19 mouse cellular contexts compared by ENCODE assay signal in genomic region chr3:153553226-153553625, GRCm38 (mm10).
DNase-seq lines count a peak whose midpoint lies in the region; ATAC-seq and TF ChIP-seq lines count a peak whose summit lies in the region.
"Had no signal": no experiment of that assay in that cellular context is flagged by ENCODE, and none has a peak within 500 bp of the region (broad histone marks: within the 10 kb centered on the region; RNA-seq: fewer than 3 reads in every experiment).

No protein-coding gene starts in this region.

- H3K36me3 ChIP-seq in heart, embryonic 13.5 days: no peaks in the 10 kb centered on the region
- H3K36me3 ChIP-seq in heart, embryonic 11.5 days (ENCODE audit: control insufficient read depth, insufficient read depth, low read length): no peaks in the 10 kb centered on the region
- no peaks in the 10 kb centered on the region for H3K36me3 ChIP-seq in limb, embryonic 12.5 days
- no peaks in the 10 kb centered on the region for H3K36me3 ChIP-seq in limb, embryonic 10.5 days
- no peaks in the 10 kb centered on the region for H3K36me3 ChIP-seq in midbrain, embryonic 16.5 days (ENCODE audit: control insufficient read depth, insufficient read depth, low read length)
- H3K36me3 ChIP-seq in midbrain, postnatal 0 days (ENCODE audit: insufficient read depth, low read length): no peaks in the 10 kb centered on the region
- H3K36me3 ChIP-seq: limb, embryonic 13.5 days had no signal

- H3K27ac ChIP-seq in heart, embryonic 13.5 days (replicated peaks): no peak overlapping the region
- no peak overlapping the region for H3K27ac ChIP-seq in heart, embryonic 11.5 days (ENCODE audit: low read depth, low read length)
- no peak overlapping the region for H3K27ac ChIP-seq in limb, embryonic 12.5 days
- H3K27ac ChIP-seq in limb, embryonic 10.5 days: no peak overlapping the region
- H3K27ac ChIP-seq in midbrain, embryonic 16.5 days (ENCODE audit: low read length): no peak overlapping the region
- H3K27ac ChIP-seq in midbrain, postnatal 0 days (ENCODE audit: low read depth, low read length): no peak overlapping the region
- H3K27ac ChIP-seq: left cerebral cortex, adult 2 months; limb, embryonic 13.5 days had no signal

- H3K4me1 ChIP-seq in heart, embryonic 13.5 days: peaks cover 6% of the 10 kb centered on the region; the same call in 1 of the 2 replicates
- H3K4me1 ChIP-seq in heart, embryonic 11.5 days (ENCODE audit: control insufficient read depth, insufficient read depth, low read length): 0 out of 2 replicates have a peak, but pooled peaks cover 3% of the 10 kb centered on the region
- H3K4me1 ChIP-seq in limb, embryonic 12.5 days (replicated peaks): no peaks in the 10 kb centered on the region
- H3K4me1 ChIP-seq in limb, embryonic 10.5 days: no peaks in the 10 kb centered on the region
- no peaks in the 10 kb centered on the region; the same call in 1 of the 2 replicates for H3K4me1 ChIP-seq in midbrain, embryonic 16.5 days (ENCODE audit: control insufficient read depth, insufficient read depth, low read length)
- H3K4me1 ChIP-seq in midbrain, postnatal 0 days (ENCODE audit: insufficient read depth, low read length): no peaks in the 10 kb centered on the region
- H3K4me1 ChIP-seq: limb, embryonic 13.5 days had no signal

- no peaks in the 10 kb centered on the region for H3K9me3 ChIP-seq in heart, embryonic 13.5 days
- H3K9me3 ChIP-seq in heart, embryonic 11.5 days (replicated peaks; ENCODE audit: control insufficient read depth, low read length): no peaks in the 10 kb centered on the region
- no peaks in the 10 kb centered on the region for H3K9me3 ChIP-seq in limb, embryonic 12.5 days
- H3K9me3 ChIP-seq in limb, embryonic 10.5 days (replicated peaks): no peaks in the 10 kb centered on the region
- H3K9me3 ChIP-seq in midbrain, embryonic 16.5 days (replicated peaks; ENCODE audit: control insufficient read depth, low read length, poor library complexity, severe bottlenecking): no peaks in the 10 kb centered on the region
- H3K9me3 ChIP-seq in midbrain, postnatal 0 days (ENCODE audit: low read length): no peaks in the 10 kb centered on the region
- H3K9me3 ChIP-seq: limb, embryonic 13.5 days had no signal

- H3K4me3 ChIP-seq in heart, embryonic 13.5 days: no peak overlapping the region
- no peak overlapping the region for H3K4me3 ChIP-seq in heart, embryonic 11.5 days (ENCODE audit: low read depth, low read length)
- no peak overlapping the region for H3K4me3 ChIP-seq in limb, embryonic 12.5 days (replicated peaks)
- H3K4me3 ChIP-seq in limb, embryonic 10.5 days: no peak overlapping the region
- H3K4me3 ChIP-seq in midbrain, embryonic 16.5 days (ENCODE audit: low read depth, low read length): no peak overlapping the region
- no peak overlapping the region for H3K4me3 ChIP-seq in midbrain, postnatal 0 days (ENCODE audit: low read depth, low read length)
- H3K4me3 ChIP-seq: left cerebral cortex, adult 2 months; limb, embryonic 13.5 days had no signal

- WGBS in heart, embryonic 13.5 days: 77% methylated on average over 7 of the region's 7 CpGs
- 84% methylated on average over 7 of the region's 7 CpGs for WGBS in heart, embryonic 11.5 days (ENCODE audit: insufficient replicate concordance)
- 92% methylated on average over 7 of the region's 7 CpGs for WGBS in limb, embryonic 12.5 days
- 91% methylated on average over 7 of the region's 7 CpGs for WGBS in limb, embryonic 10.5 days
- WGBS in midbrain, embryonic 16.5 days: 100% methylated on average over 7 of the region's 7 CpGs
- 97% methylated on average over 7 of the region's 7 CpGs for WGBS in midbrain, postnatal 0 days

- ATAC-seq in heart, embryonic 13.5 days (ENCODE audit: extremely low read depth, insufficient number of reproducible peaks, low FRiP score, low TSS enrichment): 0 out of 2 replicates have a peak, but pooled peaks have one; percentile 58
- ATAC-seq in heart, embryonic 11.5 days (replicated peaks; ENCODE audit: insufficient number of reproducible peaks, low FRiP score, low TSS enrichment): no peak
- ATAC-seq in limb, embryonic 12.5 days (ENCODE audit: insufficient number of reproducible peaks, insufficient read depth, low FRiP score, low TSS enrichment, low read depth): 0 out of 2 replicates have a peak, but pooled peaks have one; percentile 20
- 0 out of 2 replicates have a peak, but pooled peaks have one; percentile 28 for ATAC-seq in midbrain, embryonic 16.5 days
- no peak for ATAC-seq in midbrain, postnatal 0 days (ENCODE audit: low FRiP score)
- ATAC-seq: forebrain, embryonic 14.5 days; Patski had no signal

- DNase-seq in limb, embryonic 10.5 days (ENCODE audit: low spot score): no peak
- DNase-seq in midbrain, postnatal 0 days (ENCODE audit: low spot score): no peak
- peak; percentile 66 for DNase-seq in yolk sac, embryonic 10.5 days (ENCODE audit: low spot score)
- no peak for DNase-seq in B cell, adult 2 months
- DNase-seq: cerebellum, postnatal 10 days; heart, postnatal 36 days; kidney, adult 8-10 months; lung, postnatal 4 days; right cerebral cortex, adult 18-20 months; spleen, adult 18-20 months; thymus, postnatal 36 days had no signal

- no peak overlapping the region for H3K9ac ChIP-seq in heart, embryonic 13.5 days
- no peak overlapping the region for H3K9ac ChIP-seq in heart, embryonic 11.5 days (ENCODE audit: low read depth, low read length)
- H3K9ac ChIP-seq in limb, embryonic 12.5 days (replicated peaks): no peak overlapping the region
- no peak overlapping the region for H3K9ac ChIP-seq in midbrain, embryonic 16.5 days (ENCODE audit: low read depth, low read length)
- no peak overlapping the region for H3K9ac ChIP-seq in midbrain, postnatal 0 days (replicated peaks; ENCODE audit: low read length, poor library complexity, severe bottlenecking)
- H3K9ac ChIP-seq: limb, embryonic 13.5 days had no signal

- no peak overlapping the region for H3K4me2 ChIP-seq in heart, embryonic 13.5 days
- H3K4me2 ChIP-seq in heart, embryonic 11.5 days: no peak overlapping the region
- no peak overlapping the region for H3K4me2 ChIP-seq in limb, embryonic 12.5 days
- no peak overlapping the region for H3K4me2 ChIP-seq in midbrain, embryonic 16.5 days (ENCODE audit: low read length)
- H3K4me2 ChIP-seq in midbrain, postnatal 0 days (ENCODE audit: low read depth, low read length, poor library complexity, severe bottlenecking): no peak overlapping the region
- H3K4me2 ChIP-seq: limb, embryonic 13.5 days had no signal

- no peaks in the 10 kb centered on the region for H3K27me3 ChIP-seq in heart, embryonic 13.5 days (replicated peaks)
- H3K27me3 ChIP-seq in heart, embryonic 11.5 days (ENCODE audit: control insufficient read depth, insufficient read depth, low read length): no peaks in the 10 kb centered on the region
- H3K27me3 ChIP-seq in limb, embryonic 12.5 days: no peaks in the 10 kb centered on the region
- H3K27me3 ChIP-seq in limb, embryonic 10.5 days (ENCODE audit: low read depth, poor library complexity, severe bottlenecking): no peaks in the 10 kb centered on the region
- H3K27me3 ChIP-seq in midbrain, embryonic 16.5 days (ENCODE audit: control insufficient read depth, insufficient read depth, low read depth, low read length): no peaks in the 10 kb centered on the region
- no peaks in the 10 kb centered on the region for H3K27me3 ChIP-seq in midbrain, postnatal 0 days (ENCODE audit: insufficient read depth, low read length)
- H3K27me3 ChIP-seq: limb, embryonic 13.5 days; Patski had no signal

- no peak for TF ChIP-seq CTCF in midbrain, postnatal 0 days (IDR thresholded peaks at IDR 0.05)

Comparison
In these comparisons a context has a peak if more than half of its experiments do, and no peak if none do; other contexts are left out.
1. ATAC-seq: peak in heart, embryonic 13.5 days (single experiment), limb, embryonic 12.5 days (single experiment) and midbrain, embryonic 16.5 days (single experiment); none in heart, embryonic 11.5 days (single experiment) and midbrain, postnatal 0 days (single experiment).